Mouse (Mus musculus) thymus, adult 2 months (tissue): ENCODE results near the gene Ick.

ENCODE experiments used
- CTCF ChIP-seq: fragments of 200-500 bp; IDR thresholded peaks from 2 replicates; pipeline ENCODE4 v1.5.1; 2012; ENCODE audit warnings: mild to moderate bottlenecking, control low read depth, low read length, moderate library complexity, borderline replicate concordance; ENCODE audit not compliant: control insufficient read depth, poor library complexity, insufficient read depth; ENCODE audit errors: extremely low read depth
- POLR2A ChIP-seq: fragments of 200-500 bp; IDR thresholded peaks from 2 replicates; pipeline ENCODE4 v1.6.1; 2012; ENCODE audit warnings: mild to moderate bottlenecking, low read length, control low read depth, moderate library complexity; ENCODE audit not compliant: control insufficient read depth, poor library complexity, insufficient read depth; ENCODE audit errors: extremely low read depth

DNA sequence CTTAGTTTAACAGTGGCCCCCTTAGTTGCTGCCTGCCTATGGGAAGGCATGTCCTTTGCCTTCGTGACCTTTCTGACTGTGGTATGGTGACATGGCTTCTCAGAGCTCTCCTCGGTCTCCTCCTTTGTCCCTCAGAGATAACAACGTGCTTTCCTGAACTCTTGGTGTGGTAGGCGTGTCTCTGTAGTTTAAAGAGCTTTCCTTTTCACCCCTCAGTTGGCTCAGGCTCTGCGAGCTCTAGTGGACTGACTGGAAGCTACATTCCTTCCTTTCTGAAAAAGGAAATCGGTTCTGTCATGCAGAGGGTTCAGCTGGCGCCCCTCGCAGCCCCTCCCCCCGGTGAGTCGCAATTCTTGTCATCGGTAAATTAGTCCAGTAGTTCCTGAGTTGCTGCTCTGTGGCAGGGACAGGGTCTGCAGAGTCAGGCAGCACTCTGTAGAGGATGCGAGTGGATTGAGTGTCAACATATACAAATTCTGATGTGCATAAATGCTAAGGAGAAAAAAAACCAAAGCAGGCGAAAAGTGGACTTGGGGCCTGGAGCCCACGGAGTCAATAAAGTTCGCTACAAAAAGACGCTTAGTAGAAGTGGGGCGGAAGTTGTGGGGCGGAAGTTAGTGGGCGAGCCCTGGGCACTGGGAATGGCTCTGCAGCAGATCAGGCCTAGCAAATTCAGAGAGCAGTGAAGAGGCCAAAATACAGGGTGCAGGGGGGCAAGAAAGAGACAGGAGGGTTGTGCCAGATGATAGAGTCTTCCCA lies 57.9 kb downstream of the Ick start:
- TF ChIP-seq CTCF (no peak), POLR2A (no peak)
